Mouse (Mus musculus): ENCODE results near the gene Aftph. TPM values are rescaled to one million over a fixed set of nuclear protein-coding genes. Genes with fewer than 3 reads are reported as not detected.
"Not testable (repeated sequence)": the region's sequence is repeated elsewhere in the genome, so short reads cannot be mapped to it uniquely, and the experiment has no call there.

The Aftph gene
- total RNA-seq (2021): 10 to 100 TPM; 22.1 to 23.3 TPM

GRCm38 (mm10) chr11:20741201-20742100, at the start of gene Aftph:
Aftph (minus strand) TSS chr11:20741589.
- peak; percentile 95 for DNase-seq
- intact Hi-C loops (cut with DNase I): loop anchor here (2.0 to 5.0 kb wide), 5 partner anchors 49 to 295 kb away; partner anchors contain the start of gene Sertad2

GRCm38 (mm10) chr11:20789015-20789414, 47.6 kb upstream of the Aftph start:
- no peak for DNase-seq
- intact Hi-C loops (cut with DNase I): no loop called here

- no peak for DNase-seq
- intact Hi-C loops (cut with DNase I): no loop called here
Measured at GRCm38 (mm10) chr11:20788070-20788469, 46.7 kb upstream of the Aftph start.

- intact Hi-C loops (cut with DNase I): no loop called here
- no peak for DNase-seq
Measured at GRCm38 (mm10) chr11:20786191-20786590, 44.8 kb upstream of the Aftph start.

GRCm38 (mm10) chr11:20785186-20785585, 43.8 kb upstream of the Aftph start:
- DNase-seq: no peak
- intact Hi-C loops (cut with DNase I): no loop called here

- intact Hi-C loops (cut with DNase I): no loop called here
- DNase-seq: no peak
Measured at GRCm38 (mm10) chr11:20784776-20785175, 43.4 kb upstream of the Aftph start.

GRCm38 (mm10) chr11:20783467-20783866, 42.1 kb upstream of the Aftph start:
- no peak for DNase-seq
- intact Hi-C loops (cut with DNase I): no loop called here

GRCm38 (mm10) chr11:20782620-20783019, 41.2 kb upstream of the Aftph start:
- intact Hi-C loops (cut with DNase I): no loop called here
- DNase-seq: no peak

- DNase-seq: no peak
- intact Hi-C loops (cut with DNase I): no loop called here
Measured at GRCm38 (mm10) chr11:20780312-20780711, 38.9 kb upstream of the Aftph start.

- DNase-seq: no peak
- intact Hi-C loops (cut with DNase I): no loop called here
Measured at GRCm38 (mm10) chr11:20778861-20779563, 37.6 kb upstream of the Aftph start.

GRCm38 (mm10) chr11:20778298-20778697, 36.9 kb upstream of the Aftph start:
- intact Hi-C loops (cut with DNase I): no loop called here
- no peak for DNase-seq

- no peak for DNase-seq
- intact Hi-C loops (cut with DNase I): no loop called here
Measured at GRCm38 (mm10) chr11:20776668-20777067, 35.3 kb upstream of the Aftph start.

- intact Hi-C loops (cut with DNase I): no loop called here
- no peak for DNase-seq
Measured at GRCm38 (mm10) chr11:20772642-20773041, 31.3 kb upstream of the Aftph start.

GRCm38 (mm10) chr11:20771827-20772226, 30.4 kb upstream of the Aftph start:
- intact Hi-C loops (cut with DNase I); DNase-seq: not testable (repeated sequence)

GRCm38 (mm10) chr11:20761984-20762383, 20.6 kb upstream of the Aftph start:
- DNase-seq; intact Hi-C loops (cut with DNase I): not testable (repeated sequence)

GRCm38 (mm10) chr11:20750573-20750972, 9.2 kb upstream of the Aftph start:
- intact Hi-C loops (cut with DNase I): no loop called here
- no peak for DNase-seq

GRCm38 (mm10) chr11:20743353-20743752, 2.0 kb upstream of the Aftph start:
- no peak for DNase-seq
- intact Hi-C loops (cut with DNase I): loop anchor here (2.0 to 5.0 kb wide), 4 partner anchors 51 to 297 kb away; no protein-coding TSS in a partner anchor

GRCm38 (mm10) chr11:20742361-20742897, 1.0 kb upstream of the Aftph start:
- DNase-seq: peak; percentile 62 to 67
- intact Hi-C loops (cut with DNase I): loop anchor here (2.0 to 5.0 kb wide), 4 partner anchors 50 to 296 kb away; no protein-coding TSS in a partner anchor

- intact Hi-C loops (cut with DNase I): loop anchor here (2.0 to 5.0 kb wide), 3 partner anchors 48 to 198 kb away; partner anchors contain the start of gene Sertad2
- peak in 1 of 2 experiments; percentile 32 for DNase-seq
Measured at GRCm38 (mm10) chr11:20740481-20741200, 748 bp downstream of the Aftph start.

GRCm38 (mm10) chr11:20734066-20734465, 7.3 kb downstream of the Aftph start:
- intact Hi-C loops (cut with DNase I): no loop called here

More at GRCm38 (mm10) chr11:20734066-20734465, 7.3 kb downstream of the Aftph start:
- DNase-seq: no peak

Data from heart, postnatal 36 days (tissue).